Mouse (Mus musculus) lung, postnatal 4 days (tissue): Measurements from ENCODE around the gene Daam1.

Source experiments
- DNase-seq, 2 experiments: peaks; one replicate each; pipeline ENCODE4 v3.0.0; 2021

Gene Daam1

GRCm38 (mm10) chr12:71830607-71831257 is at the start of gene Daam1:
Daam1 (plus strand) TSS chr12:71831078.
- peak; percentile 92 to 96 for DNase-seq

DNA sequence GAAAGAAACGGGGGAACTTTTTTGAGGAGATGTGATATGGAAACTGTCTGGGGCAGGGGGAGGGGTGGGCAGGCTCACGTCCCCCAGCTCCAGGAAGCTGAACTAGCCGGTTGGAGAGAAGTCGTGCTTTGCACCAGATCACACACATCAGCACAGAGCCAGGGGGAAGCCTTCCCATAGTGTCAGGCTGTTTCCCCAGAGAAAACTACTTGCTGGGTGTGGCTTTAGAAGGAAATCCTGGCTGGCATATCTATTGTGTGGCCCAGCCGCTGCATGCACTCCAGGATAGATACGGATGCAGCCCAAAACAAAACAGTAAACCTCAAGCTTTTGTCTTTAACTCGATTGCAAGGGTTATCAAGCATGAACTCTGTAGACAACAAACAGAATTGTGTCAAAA is 49.7 kb upstream of the Daam1 start:
- DNase-seq: peak; percentile 30 to 64

DNA sequence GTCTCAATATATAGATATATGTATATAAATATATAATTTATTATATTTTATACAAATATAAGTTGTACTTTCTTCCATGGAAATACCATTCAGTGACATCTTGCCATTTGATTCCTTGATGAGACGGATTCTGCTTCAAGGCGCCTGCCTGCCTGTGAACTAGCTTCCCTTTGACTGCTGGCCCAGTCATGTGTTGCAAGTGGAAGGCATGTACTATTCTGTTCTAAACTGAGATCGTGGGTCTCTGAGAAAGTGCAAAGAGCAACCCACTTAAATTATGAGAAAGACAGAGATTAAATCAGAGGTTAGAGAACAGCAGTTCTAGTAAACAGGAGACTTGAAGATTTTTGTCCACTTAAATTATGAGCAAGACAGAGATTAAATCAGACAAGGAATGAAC is 46.9 kb upstream of the Daam1 start:
- no peak for DNase-seq

GRCm38 (mm10) chr12:71784666-71785255 is 46.1 kb upstream of the Daam1 start:
- no peak for DNase-seq

DNA sequence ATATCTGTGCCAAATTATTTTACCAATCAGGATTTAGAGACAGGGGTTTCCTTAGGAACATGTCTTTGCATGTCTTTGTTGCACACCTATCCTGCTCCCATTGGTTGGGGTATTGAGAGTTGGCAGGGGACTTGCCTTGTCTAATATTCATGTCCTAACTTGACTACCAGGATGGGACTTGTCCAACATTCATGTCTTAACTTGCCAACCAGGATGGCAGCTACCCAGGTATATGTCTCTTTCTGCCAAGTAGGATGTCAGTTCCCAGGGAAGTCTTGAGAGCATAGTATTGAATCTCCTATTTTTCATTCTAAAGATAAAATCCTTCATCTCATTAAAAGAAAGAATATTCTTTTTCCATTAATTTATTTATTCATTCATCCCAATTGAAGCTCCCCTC is 44.4 kb upstream of the Daam1 start:
- no peak for DNase-seq

DNA sequence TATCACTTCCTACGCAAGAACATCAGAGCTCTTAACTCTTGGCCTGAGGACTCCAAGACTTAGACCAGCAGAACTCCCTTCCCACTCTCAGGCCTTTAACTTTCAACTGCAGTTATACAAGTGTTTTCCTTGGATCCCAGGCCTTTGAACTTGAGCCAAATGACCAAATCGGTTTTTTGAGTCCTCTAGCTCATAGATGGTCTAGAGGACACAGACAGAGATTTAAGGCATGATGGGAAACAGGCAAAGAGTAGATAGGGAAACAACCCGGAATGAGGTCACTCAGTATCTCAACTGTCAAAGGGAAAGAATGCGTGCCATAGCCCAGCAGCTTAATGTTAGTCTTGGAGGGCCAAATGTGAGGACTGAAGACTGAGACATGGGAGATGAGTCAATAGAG is 42.1 kb upstream of the Daam1 start:
- no peak for DNase-seq

- DNase-seq: no peak
These were observed 40.3 kb upstream of the Daam1 start for GRCm38 (mm10) chr12:71790581-71790980.

GRCm38 (mm10) chr12:71793114-71793513 is 37.8 kb upstream of the Daam1 start:
- no peak for DNase-seq

DNA sequence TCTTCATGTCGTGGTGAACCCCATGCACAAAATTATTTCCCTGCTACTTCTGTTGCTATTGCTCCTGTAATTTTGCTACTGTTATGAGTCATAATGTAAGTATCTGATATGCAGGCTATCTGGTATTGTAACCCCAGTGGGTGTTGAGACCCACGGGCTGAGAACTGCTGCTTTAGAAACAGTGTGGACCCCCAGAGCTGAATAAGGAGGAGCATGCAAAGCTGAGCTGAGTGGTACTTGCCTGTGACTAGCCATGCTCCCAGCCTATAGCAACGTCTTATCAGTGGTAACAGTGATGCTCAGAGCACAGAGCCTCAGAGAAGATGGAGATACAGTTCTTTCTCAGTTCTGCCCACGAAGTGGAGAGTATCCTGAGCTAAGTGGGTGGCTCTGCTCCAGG is 35.3 kb upstream of the Daam1 start:
- DNase-seq: no peak

DNA sequence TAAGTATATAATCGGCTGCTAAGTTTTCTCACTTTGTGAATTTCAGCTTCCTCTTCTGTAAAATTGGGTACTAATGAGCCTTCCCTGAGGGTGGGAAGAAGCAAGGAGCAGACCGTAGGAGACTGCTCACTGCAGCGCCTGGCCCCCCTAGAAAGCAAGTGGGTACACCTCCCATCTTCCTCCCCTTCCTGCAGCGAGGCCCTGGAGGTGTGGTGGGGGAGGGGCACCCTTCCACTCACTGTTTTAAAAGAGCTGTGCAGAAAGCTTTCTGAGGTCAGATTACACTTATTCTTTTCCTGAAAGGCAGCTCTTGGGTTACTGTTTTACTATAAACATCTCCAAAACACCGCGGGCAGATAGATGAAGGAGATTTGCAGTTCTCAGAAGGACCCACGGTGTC is 34.4 kb upstream of the Daam1 start:
- no peak for DNase-seq

DNA sequence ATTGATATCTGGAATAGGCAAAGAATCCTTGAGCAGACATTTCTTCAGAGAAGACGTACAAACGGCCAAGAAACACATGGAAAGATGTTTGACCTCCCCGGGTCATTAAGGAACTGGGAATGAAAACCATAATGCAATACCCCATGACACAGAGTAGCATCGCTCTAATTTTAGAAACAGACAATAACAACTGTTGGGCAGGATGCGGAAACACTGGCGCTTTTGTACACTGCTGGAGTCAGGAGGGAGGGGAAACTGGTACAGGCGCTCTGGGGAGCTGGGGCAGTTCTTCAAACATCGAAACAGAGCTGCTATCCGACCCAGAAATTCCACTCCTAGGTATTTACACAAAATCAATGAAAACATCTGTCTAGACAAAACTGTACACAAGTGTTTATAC is 23.6 kb upstream of the Daam1 start:
- DNase-seq: no peak

DNA sequence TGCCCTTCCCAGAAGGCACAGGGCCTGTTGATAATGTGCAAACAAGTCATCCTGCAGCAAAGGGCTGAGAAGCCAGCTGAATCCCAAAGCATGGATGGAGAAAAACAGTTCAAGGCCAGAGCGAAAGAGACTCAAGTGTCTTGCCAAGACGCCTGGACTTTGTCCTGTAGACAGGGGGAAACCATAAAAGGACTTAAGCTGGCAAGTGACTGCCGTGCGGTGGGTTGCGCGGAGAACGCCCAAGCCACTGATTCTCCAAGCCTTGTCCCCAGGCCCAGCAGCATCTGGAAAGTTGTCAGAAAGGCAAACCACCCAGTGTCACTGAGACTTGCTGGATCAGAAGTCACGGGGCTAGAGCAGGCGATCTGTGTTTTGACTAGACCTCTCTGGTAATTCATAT is 22.2 kb upstream of the Daam1 start:
- DNase-seq: no peak

DNA sequence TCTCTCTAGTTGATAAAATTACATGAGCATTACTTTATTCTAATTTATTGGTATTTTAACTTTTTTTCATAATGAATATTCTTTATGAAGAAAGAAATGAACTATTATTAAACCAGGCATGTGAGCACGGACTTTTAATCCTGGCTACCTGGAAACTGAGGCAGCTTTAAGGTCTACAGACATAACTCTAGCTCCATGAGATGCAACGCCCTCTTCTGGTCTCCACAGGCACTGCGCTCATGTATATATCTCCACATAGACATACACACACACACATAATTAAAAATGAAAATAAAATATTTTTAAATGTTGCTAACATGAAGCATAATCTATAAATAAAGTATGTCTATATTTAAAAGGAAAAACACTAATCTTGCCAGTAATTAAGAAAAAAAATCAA is 21.3 kb upstream of the Daam1 start:
- no peak for DNase-seq

- DNase-seq: no peak
These were observed 18.3 kb upstream of the Daam1 start for GRCm38 (mm10) chr12:71812567-71812966.

DNA sequence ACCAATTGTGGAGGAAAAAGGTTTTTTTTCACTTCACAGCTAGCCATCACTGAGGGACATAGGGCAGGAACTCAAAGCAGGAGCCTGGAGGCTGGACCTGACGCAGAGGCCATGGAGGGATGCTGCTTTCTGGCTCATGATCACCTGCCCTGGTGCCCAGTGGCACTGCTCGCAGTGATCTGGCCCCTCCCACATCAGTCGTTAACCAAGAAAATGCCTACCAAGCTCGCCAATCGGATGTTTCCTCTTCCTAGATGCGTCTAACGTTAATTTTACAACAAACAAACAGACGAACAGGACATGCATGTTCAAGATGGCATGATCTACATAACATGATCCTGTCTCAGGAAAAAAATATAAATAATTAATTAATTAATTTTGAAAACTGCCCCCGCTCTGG is 17.6 kb upstream of the Daam1 start:
- no peak for DNase-seq

DNA sequence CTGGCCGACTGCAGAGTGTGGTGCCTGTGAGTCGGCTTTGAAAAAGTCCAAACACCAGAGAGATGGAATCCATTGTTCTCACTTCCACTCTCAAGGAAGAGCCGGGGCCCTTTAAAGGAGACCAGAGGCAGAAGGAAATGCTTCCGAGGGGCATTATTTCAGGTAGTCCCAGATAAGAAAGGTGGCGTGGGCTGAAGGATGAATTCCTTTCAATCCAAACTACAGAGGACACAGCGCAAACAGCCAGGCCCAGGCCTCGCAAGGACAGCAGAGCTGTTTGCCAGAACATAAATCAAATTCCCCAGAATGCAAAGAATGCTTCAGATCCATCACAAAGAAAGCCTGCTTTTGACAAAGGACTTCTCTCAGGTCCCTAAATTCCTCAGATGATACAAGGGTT is 17.1 kb upstream of the Daam1 start:
- no peak for DNase-seq

DNA sequence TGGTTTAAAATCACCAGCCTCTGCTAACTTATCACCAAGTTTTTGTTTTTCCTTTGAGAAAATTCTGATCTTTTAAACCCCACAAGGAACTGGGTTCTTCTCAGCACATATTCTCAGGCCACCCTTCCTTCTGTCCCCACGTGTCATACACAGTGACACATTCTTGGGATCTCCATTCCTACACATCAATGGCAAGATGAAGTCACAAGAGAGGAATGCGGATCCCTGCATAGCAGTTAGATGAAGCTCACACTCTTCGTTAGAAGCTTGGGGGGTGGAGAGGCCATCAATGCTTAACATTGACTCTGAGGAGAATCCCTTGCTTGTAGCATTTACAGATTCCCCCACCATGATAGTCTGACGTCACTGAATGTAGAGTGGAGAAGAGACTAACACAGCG is 10.8 kb upstream of the Daam1 start:
- no peak for DNase-seq

DNA sequence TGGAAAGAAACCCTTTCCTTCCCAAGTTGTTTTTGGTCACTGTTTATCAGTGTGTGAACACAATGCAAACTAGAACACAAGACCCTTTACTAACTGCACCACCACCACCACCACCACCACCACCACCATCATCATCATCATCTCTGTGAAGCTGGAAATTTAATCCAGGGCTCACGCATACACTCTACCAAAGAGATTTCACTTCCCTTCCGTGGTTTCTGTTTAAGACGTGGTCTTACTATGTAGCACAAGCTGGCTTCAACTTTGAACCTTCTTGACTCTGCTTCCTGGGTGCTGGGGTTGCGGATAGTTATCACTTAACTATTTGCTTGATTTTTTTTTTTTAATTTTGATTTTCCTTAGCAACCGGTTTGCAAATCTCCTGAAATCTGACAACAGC is 9.6 kb upstream of the Daam1 start:
- no peak for DNase-seq

GRCm38 (mm10) chr12:71821743-71822142 is 9.1 kb upstream of the Daam1 start:
- DNase-seq: no peak

DNA sequence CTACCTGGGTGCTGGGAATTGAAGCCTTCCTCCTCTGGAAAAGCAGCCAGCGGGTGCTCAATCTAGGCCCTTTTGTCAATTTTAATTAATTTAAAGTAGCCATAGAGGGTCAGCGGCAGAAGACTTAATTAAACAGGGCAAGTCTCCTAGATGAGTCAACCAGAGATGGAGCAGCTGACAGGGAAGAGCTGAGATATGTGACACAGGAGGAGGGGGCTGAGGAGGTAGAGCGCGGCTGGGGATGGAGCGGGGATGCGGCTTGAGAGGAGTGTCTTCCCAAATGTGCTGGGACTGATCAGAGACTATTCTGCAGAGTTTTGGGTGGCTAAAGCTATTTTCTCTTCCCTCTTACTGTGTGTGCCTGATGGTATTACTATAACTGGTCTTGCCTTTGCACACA is 6.0 kb upstream of the Daam1 start:
- DNase-seq: no peak

- DNase-seq: no peak
These were observed 739 bp upstream of the Daam1 start for GRCm38 (mm10) chr12:71830139-71830538.

DNA sequence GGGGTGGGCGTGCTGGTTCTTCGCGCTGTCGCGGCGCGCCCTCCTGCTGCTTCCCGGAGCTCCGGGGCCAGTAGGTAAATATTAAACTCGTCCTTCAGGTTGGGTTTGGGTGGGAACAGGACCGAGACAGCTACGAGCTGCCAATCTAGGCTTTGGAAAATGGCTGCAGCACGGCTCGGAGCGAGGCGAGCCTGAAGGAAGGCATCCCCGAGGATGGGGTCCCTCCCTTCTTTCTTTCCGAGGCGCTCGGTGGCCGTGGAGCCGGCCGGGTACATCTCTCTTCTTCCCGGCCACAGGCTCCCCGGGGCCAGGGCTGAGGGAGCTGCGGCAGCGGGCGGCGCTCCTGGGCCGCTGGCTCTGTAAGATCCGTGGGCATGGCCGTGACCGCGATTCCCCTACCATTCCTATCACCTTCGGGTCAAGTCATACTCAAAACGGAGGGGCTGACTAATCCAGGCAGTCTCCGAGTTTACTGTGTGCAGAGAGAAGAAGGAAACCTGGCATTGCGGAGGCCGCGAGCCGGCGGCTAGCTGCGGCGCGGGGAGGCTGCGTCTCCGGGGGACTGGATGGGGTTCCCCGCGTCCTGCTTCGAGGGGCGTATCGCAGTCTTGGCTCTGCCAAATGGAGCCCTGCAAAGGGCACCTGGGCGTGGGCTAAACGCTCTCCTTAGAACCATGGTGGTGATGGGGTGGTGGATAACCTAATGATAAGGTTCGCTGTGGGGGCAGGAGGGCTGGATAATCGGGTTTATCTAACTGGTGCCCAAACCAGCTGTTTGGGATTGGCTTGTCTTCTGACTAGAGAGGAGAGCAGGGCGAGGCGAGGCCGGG is 595 bp downstream of the Daam1 start:
- no peak for DNase-seq

GRCm38 (mm10) chr12:71832225-71832624 is 1.3 kb downstream of the Daam1 start:
- DNase-seq: peak; percentile 74 to 80

DNA sequence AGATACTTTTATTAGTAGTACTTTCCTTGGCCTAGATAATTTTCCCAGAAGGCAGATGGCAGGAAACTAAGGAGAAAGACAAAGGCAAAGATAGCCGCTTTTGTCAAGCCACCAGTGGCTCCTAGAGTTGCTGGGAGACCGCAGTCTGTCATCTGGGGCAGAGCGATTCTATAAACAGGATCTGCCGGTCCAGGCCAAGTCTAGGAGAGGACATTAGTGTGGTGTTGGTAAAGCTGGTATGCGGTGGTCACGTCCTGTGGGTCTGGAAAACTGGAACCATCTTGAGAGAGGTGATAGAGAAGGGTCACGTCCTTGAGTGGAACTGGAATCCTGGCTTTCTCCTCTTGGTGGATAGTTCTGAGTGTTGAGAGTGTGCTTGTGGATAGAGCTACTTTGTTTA is 3.2 kb downstream of the Daam1 start:
- peak; percentile 42 to 67 for DNase-seq
